Mouse (Mus musculus) myocyte (in vitro differentiated cells): ENCODE results near the gene Siglech.

ENCODE experiments used
- CEBPB ChIP-seq: IDR thresholded peaks from 2 replicates; pipeline ENCODE4 v1.6.1; 2011; ENCODE audit warnings: mild to moderate bottlenecking, moderate library complexity; ENCODE audit not compliant: poor library complexity, insufficient read depth, severe bottlenecking
- MYOD1 ChIP-seq, 3 experiments: IDR thresholded peaks; one replicate each; pipeline ENCODE4 v1.6.1; 2011; ENCODE audit warnings: control low read depth in 2 of 3, low read depth in 2 of 3, mild to moderate bottlenecking in 2 of 3, moderate library complexity in 1 of 3; ENCODE audit not compliant: insufficient read length in 2 of 3, control insufficient read depth in 1 of 3
- MYOG ChIP-seq, 3 experiments: IDR thresholded peaks; one replicate each; pipeline ENCODE4 v1.6.1; 2011; ENCODE audit warnings: control low read depth in 2 of 3, low read depth in 2 of 3, mild to moderate bottlenecking in 2 of 3; ENCODE audit not compliant: insufficient read length in 2 of 3, control insufficient read depth in 1 of 3, insufficient read depth in 1 of 3
- POLR2A ChIP-seq: IDR thresholded peaks from one replicate; pipeline ENCODE4 v1.6.1; 2011; ENCODE audit warnings: low read depth, mild to moderate bottlenecking, control low read depth, moderate library complexity; ENCODE audit not compliant: insufficient read length
- POLR2AphosphoS2 ChIP-seq: IDR thresholded peaks from one replicate; pipeline ENCODE4 v1.6.1; 2011; ENCODE audit warnings: low read depth, control low read depth; ENCODE audit not compliant: insufficient read length
- REST ChIP-seq: IDR thresholded peaks from one replicate; pipeline ENCODE4 v1.6.1; 2011; ENCODE audit warnings: mild to moderate bottlenecking, control low read depth, moderate library complexity; ENCODE audit not compliant: insufficient read depth, insufficient read length
- TCF12 ChIP-seq: IDR thresholded peaks from one replicate; pipeline ENCODE4 v1.6.1; 2011; ENCODE audit warnings: mild to moderate bottlenecking, control low read depth; ENCODE audit not compliant: poor library complexity, insufficient read depth, severe bottlenecking
- USF1 ChIP-seq: IDR thresholded peaks from one replicate; pipeline ENCODE4 v1.6.1; 2011; ENCODE audit warnings: low read depth, mild to moderate bottlenecking, control low read depth, moderate library complexity

GRCm38 (mm10) chr7:55743614-55744267 lies 24.2 kb upstream of the Siglech start:
- TF ChIP-seq POLR2A = no peak
- TF ChIP-seq MYOD1 (IDR thresholded peaks at IDR 0.05; ENCODE audit: control insufficient read depth in 1 of 3, insufficient read length in 2 of 3, low read depth in 2 of 3) = no peak
- no peak for TF ChIP-seq TCF12
- no peak for TF ChIP-seq MYOG (IDR thresholded peaks at IDR 0.05; ENCODE audit: control insufficient read depth in 1 of 3, insufficient read depth in 1 of 3, insufficient read length in 2 of 3, low read depth in 2 of 3)
- no peak for TF ChIP-seq POLR2AphosphoS2
- TF ChIP-seq USF1 = no peak
- TF ChIP-seq REST = no peak
- TF ChIP-seq CEBPB = no peak
